Mouse (Mus musculus) limb, embryonic 14.5 days (tissue): ENCODE data around the gene Trappc6b. TPM values are rescaled to one million over a fixed set of nuclear protein-coding genes. Genes with fewer than 3 reads are reported as not detected.
A peak's percentile ranks its signal among the peaks of the same experiment; 100 is the strongest.

Experiments used
- ATAC-seq: fragments of 200-750 bp; cut with Nextera tagmentation; 2 replicates; pipeline ENCODE4 v1.8.0; 2017; ENCODE audit warnings: low read depth, moderate number of reproducible peaks, moderate TSS enrichment; ENCODE audit not compliant: low FRiP score
- DNase-seq: peaks from one replicate; pipeline ENCODE4 v3.0.0-alpha.2; 2015; ENCODE audit warnings: low spot score
- H3K27ac ChIP-seq: fragments of 300-500 bp; sonication (generic); replicated peaks from 2 replicates; pipeline ENCODE4 v1.5.1; 2014; ENCODE audit warnings: low read depth, mild to moderate bottlenecking, low read length, moderate library complexity, mixed read lengths
- H3K27me3 ChIP-seq: fragments of 300-500 bp; sonication (generic); 2 replicates; pipeline ENCODE4 v1.6.1; 2014; ENCODE audit warnings: low read length, mixed read lengths; ENCODE audit not compliant: control insufficient read depth, insufficient read depth
- H3K36me3 ChIP-seq: fragments of 300-500 bp; sonication (generic); 2 replicates; pipeline ENCODE4 v1.6.1; 2014; ENCODE audit warnings: mild to moderate bottlenecking, low read length, moderate library complexity, mixed read lengths; ENCODE audit not compliant: control insufficient read depth, insufficient read depth
- H3K4me1 ChIP-seq: fragments of 300-500 bp; sonication (generic); 2 replicates; pipeline ENCODE4 v1.6.1; 2014; ENCODE audit warnings: antibody characterized with exemption, low read length, mixed read lengths; ENCODE audit not compliant: control insufficient read depth, insufficient read depth
- H3K4me2 ChIP-seq: fragments of 300-500 bp; sonication (generic); replicated peaks from 2 replicates; pipeline ENCODE4 v1.6.1; 2014; ENCODE audit warnings: low read depth, mild to moderate bottlenecking, low read length, moderate library complexity; ENCODE audit not compliant: severe bottlenecking
- H3K4me3 ChIP-seq: fragments of 300-500 bp; sonication (generic); replicated peaks from 2 replicates; pipeline ENCODE4 v1.5.1; 2014; ENCODE audit warnings: low read length
- H3K9ac ChIP-seq: fragments of 300-500 bp; sonication (generic); 2 replicates; pipeline ENCODE4 v1.6.1; 2014; ENCODE audit warnings: mild to moderate bottlenecking, low read depth, low read length, moderate library complexity; ENCODE audit not compliant: severe bottlenecking
- H3K9me3 ChIP-seq: fragments of 300-500 bp; sonication (generic); 2 replicates; pipeline ENCODE4 v1.6.1; 2016; ENCODE audit warnings: low read length; ENCODE audit not compliant: control insufficient read depth
- POLR2A ChIP-seq: fragments of 200-500 bp; IDR thresholded peaks from 2 replicates; pipeline ENCODE4 v1.8.0; 2012; ENCODE audit warnings: inconsistent platforms, mild to moderate bottlenecking, moderate library complexity, borderline replicate concordance; ENCODE audit not compliant: insufficient read depth, insufficient read length; ENCODE audit errors: extremely low read depth
- WGBS: fragments of 180-500 bp; shearing (Covaris S2); extraction: QIAGEN DNeasy Blood & Tissue Kit; methylation state at CpG from one replicate; pipeline ENCODE4 v1.1.7; 2014; 5-methylcytosine and 5-hydroxymethylcytosine counted together
- polyA plus RNA-seq, 2 experiments: library from polyadenylated mRNA; depleted of rRNA in 1 of 2; stranded (reverse) in 1 of 2; unstranded in 1 of 2; fragments of >200 nt; fragmentation: Nextera tagmentation in 1 of 2; extraction: Ambion mirVana in 1 of 2; gene quantifications; 2 replicates each; pipeline versions ENCODE4 v1.2.1 to v1.2.3; 2012 to 2014

Trappc6b gene
- polyA plus RNA-seq, 2 experiments: 53.9 to 71.7 TPM

- Histone ChIP-seq H3K27ac (no peak overlapping the region), H3K9ac (no peak overlapping the region), H3K27me3 (no peaks in the 10 kb centered on the region), H3K4me1 (no peaks in the 10 kb centered on the region), H3K4me2 (no peak overlapping the region), H3K36me3 (peaks cover 15% of the 10 kb centered on the region), H3K9me3 (no peaks in the 10 kb centered on the region), H3K4me3 (no peak overlapping the region)
- 93% methylated on average over 3 of the region's 3 CpGs for WGBS
- no peak for TF ChIP-seq POLR2A
- ATAC-seq (no peak), DNase-seq (no peak)
These were observed 15.7 kb upstream of the Trappc6b start for GRCm38 (mm10) chr12:59076996-59077395.

DNA sequence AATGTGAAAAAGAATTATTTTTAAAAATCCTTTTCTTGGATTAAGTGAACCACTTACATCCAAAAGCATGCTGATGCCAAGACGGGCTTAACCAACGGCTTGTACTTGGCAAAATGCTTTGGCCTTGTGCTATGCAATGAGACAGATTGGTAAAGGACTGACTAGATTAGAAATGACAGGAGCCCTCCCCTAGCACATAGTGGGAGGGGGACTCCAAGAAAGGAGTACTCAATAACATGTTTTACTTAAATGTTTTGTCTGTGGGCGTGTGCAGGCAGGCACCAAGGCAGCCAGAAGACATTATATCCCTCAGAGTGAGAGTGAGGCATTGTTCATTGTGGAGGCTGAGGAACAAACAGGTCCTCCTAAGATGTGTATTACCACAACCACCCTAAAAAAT is 12.8 kb upstream of the Trappc6b start:
- H3K27me3 ChIP-seq: no peaks in the 10 kb centered on the region
- ATAC-seq: no peak
- H3K4me2 ChIP-seq: no peak overlapping the region
- 90% methylated on average over 3 of the region's 3 CpGs for WGBS
- H3K4me1 ChIP-seq: no peaks in the 10 kb centered on the region
- no peaks in the 10 kb centered on the region for H3K9me3 ChIP-seq
- peaks cover 45% of the 10 kb centered on the region for H3K36me3 ChIP-seq
- no peak overlapping the region for H3K4me3 ChIP-seq
- no peak overlapping the region for H3K9ac ChIP-seq
- no peak overlapping the region for H3K27ac ChIP-seq
- no peak for TF ChIP-seq POLR2A
- no peak for DNase-seq

GRCm38 (mm10) chr12:59072286-59072685 is 11.0 kb upstream of the Trappc6b start:
- Histone ChIP-seq H3K4me2 (no peak overlapping the region), H3K36me3 (peaks cover 55% of the 10 kb centered on the region), H3K9ac (no peak overlapping the region), H3K4me3 (no peak overlapping the region), H3K27me3 (no peaks in the 10 kb centered on the region), H3K27ac (no peak overlapping the region), H3K4me1 (no peaks in the 10 kb centered on the region), H3K9me3 (no peaks in the 10 kb centered on the region)
- DNase-seq (no peak), ATAC-seq (no peak)
- whole genome bisulfite sequencing: 89% methylated on average over 11 of the region's 11 CpGs
- no peak for TF ChIP-seq POLR2A

DNA sequence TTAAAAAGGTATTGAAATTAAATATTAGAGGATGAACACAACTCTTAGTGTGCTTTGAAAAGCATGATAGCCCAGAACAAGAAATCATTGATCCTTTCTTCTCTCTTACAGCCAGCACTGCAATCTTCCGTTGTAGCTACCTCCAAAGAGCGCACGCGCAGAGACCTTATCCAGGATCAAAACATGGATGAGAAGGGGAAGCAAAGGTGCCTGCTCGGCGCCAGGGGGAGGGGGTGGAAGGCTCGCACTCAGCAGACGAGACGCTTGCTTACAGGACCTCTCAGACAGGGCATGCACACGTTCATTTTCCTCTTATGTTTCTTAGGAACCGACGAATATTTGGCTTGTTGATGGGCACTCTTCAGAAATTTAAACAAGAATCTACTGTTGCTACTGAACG is 7.5 kb upstream of the Trappc6b start:
- Histone ChIP-seq H3K36me3 (peaks cover 51% of the 10 kb centered on the region), H3K27me3 (no peaks in the 10 kb centered on the region), H3K9me3 (no peaks in the 10 kb centered on the region), H3K27ac (no peak overlapping the region), H3K4me2 (no peak overlapping the region), H3K9ac (no peak overlapping the region), H3K4me3 (no peak overlapping the region), H3K4me1 (0 out of 2 replicates have a peak, but pooled peaks cover 2% of the 10 kb centered on the region)
- no peak for DNase-seq
- no peak for ATAC-seq
- no peak for TF ChIP-seq POLR2A
- 92% methylated on average over 13 of the region's 13 CpGs for WGBS

DNA sequence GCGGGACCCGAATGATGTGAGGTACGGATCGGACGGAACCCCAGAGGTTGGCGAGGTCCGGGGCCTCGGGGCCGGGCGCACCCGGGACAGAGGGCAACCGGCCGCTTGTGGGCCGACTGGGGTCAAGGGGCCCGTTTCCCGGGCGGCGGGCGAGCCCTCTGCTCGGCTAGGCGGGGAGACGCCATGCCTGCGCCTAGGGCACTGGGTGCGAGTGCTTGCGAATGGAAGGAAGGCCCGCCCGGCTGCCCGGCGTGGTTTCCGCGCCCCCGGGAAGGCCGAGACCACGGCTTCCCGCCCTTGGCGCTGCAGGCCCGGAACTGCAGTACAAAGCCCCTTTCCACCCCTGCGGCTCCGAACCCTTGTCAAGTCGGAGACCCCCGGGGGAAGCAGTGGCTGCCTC is 5.8 kb upstream of the Trappc6b start:
- H3K4me3 ChIP-seq: peak overlapping the region; percentile 77
- no peaks in the 10 kb centered on the region for H3K27me3 ChIP-seq
- H3K9ac ChIP-seq: peak overlapping the region; percentile 96
- no peaks in the 10 kb centered on the region for H3K9me3 ChIP-seq
- H3K4me1 ChIP-seq: 0 out of 2 replicates have a peak, but pooled peaks cover 2% of the 10 kb centered on the region
- no peak for DNase-seq
- peak overlapping the region; percentile 72 for H3K4me2 ChIP-seq
- under 1% methylated on average over 32 of the region's 41 CpGs for WGBS
- no peak for TF ChIP-seq POLR2A
- H3K36me3 ChIP-seq: peaks cover 40% of the 10 kb centered on the region
- H3K27ac ChIP-seq: peak overlapping the region; percentile 78
- peak; percentile 3 for ATAC-seq
